Mouse (Mus musculus) midbrain, postnatal 0 days (tissue): ENCODE measurements at regions not wholly inside any gene's neighbourhood (a gene's known extent, or its start where the extent isn't known, plus 50 kb on each side); places are given as distances from the start of the nearest gene placed in this dataset.
A peak's percentile ranks its signal among the peaks of the same experiment; 100 is the strongest.

Experiments used
- ATAC-seq: fragments of 200-750 bp; cut with Nextera tagmentation; 2 replicates; pipeline ENCODE4 v1.8.0; 2017; ENCODE audit warnings: moderate number of reproducible peaks, mild to moderate bottlenecking, moderate TSS enrichment, moderate library complexity; ENCODE audit not compliant: low FRiP score
- DNase-seq: peaks from one replicate; pipeline ENCODE4 v3.0.0-alpha.2; 2015; ENCODE audit warnings: low spot score
- H3K27ac ChIP-seq: fragments of 300-500 bp; sonication (generic); 2 replicates; pipeline ENCODE4 v1.5.1; 2014; ENCODE audit warnings: low read depth, mild to moderate bottlenecking, low read length, mixed read lengths
- H3K27me3 ChIP-seq: fragments of 300-500 bp; sonication (generic); 2 replicates; pipeline ENCODE4 v1.6.1; 2014; ENCODE audit warnings: low read length, control low read depth, mixed read lengths; ENCODE audit not compliant: insufficient read depth
- H3K36me3 ChIP-seq: fragments of 300-500 bp; sonication (generic); 2 replicates; pipeline ENCODE4 v1.6.1; 2014; ENCODE audit warnings: low read length, control low read depth, mixed read lengths; ENCODE audit not compliant: insufficient read depth
- H3K4me1 ChIP-seq: fragments of 300-500 bp; sonication (generic); 2 replicates; pipeline ENCODE4 v1.6.1; 2014; ENCODE audit warnings: mild to moderate bottlenecking, control low read depth, antibody characterized with exemption, low read length, mixed read lengths; ENCODE audit not compliant: insufficient read depth
- H3K4me2 ChIP-seq: fragments of 300-500 bp; sonication (generic); 2 replicates; pipeline ENCODE4 v1.6.1; 2014; ENCODE audit warnings: low read depth, mild to moderate bottlenecking, low read length, mixed read lengths; ENCODE audit not compliant: poor library complexity, severe bottlenecking
- H3K4me3 ChIP-seq: fragments of 300-500 bp; sonication (generic); 2 replicates; pipeline ENCODE4 v1.5.1; 2014; ENCODE audit warnings: low read depth, mild to moderate bottlenecking, low read length, moderate library complexity
- H3K9ac ChIP-seq: fragments of 300-500 bp; sonication (generic); replicated peaks from 2 replicates; pipeline ENCODE4 v1.6.1; 2014; ENCODE audit warnings: mild to moderate bottlenecking, low read length, moderate library complexity, mixed read lengths; ENCODE audit not compliant: poor library complexity, severe bottlenecking
- H3K9me3 ChIP-seq: fragments of 300-500 bp; sonication (generic); 2 replicates; pipeline ENCODE4 v1.6.1; 2016; ENCODE audit warnings: low read length, control low read depth
- CTCF ChIP-seq: IDR thresholded peaks from 2 replicates; pipeline ENCODE4 v1.5.1; 2016; ENCODE audit warnings: antibody characterized with exemption, mild to moderate bottlenecking
- WGBS: fragments of 180-500 bp; shearing (Covaris S2); extraction: QIAGEN DNeasy Blood & Tissue Kit; methylation state at CpG from one replicate; pipeline ENCODE4 v1.1.7; 2014; 5-methylcytosine and 5-hydroxymethylcytosine counted together

- Histone ChIP-seq H3K36me3 (no peaks in the 10 kb centered on the region), H3K27me3 (no peaks in the 10 kb centered on the region), H3K9me3 (no peaks in the 10 kb centered on the region), H3K4me2 (no peak overlapping the region), H3K4me3 (no peak overlapping the region), H3K4me1 (no peaks in the 10 kb centered on the region), H3K27ac (no peak overlapping the region), H3K9ac (no peak overlapping the region)
- DNase-seq, result no peak
- WGBS, result 57% methylated on average over 7 of the region's 7 CpGs
- TF ChIP-seq CTCF, result no peak
- no peak for ATAC-seq
Measured at GRCm38 (mm10) chr7:136765026-136765425, 129.4 kb upstream of the Mgmt start.

GRCm38 (mm10) chr7:136767231-136767630 lies 127.2 kb upstream of the Mgmt start:
- TF ChIP-seq CTCF, result no peak
- 70% methylated on average over 9 of the region's 9 CpGs for WGBS
- H3K9ac ChIP-seq, result no peak overlapping the region
- no peak for ATAC-seq
- no peak overlapping the region for H3K4me2 ChIP-seq
- H3K4me3 ChIP-seq, result no peak overlapping the region
- no peak overlapping the region for H3K27ac ChIP-seq
- H3K9me3 ChIP-seq, result no peaks in the 10 kb centered on the region
- DNase-seq, result peak; percentile 71
- no peaks in the 10 kb centered on the region for H3K4me1 ChIP-seq
- H3K36me3 ChIP-seq, result no peaks in the 10 kb centered on the region
- no peaks in the 10 kb centered on the region for H3K27me3 ChIP-seq

GRCm38 (mm10) chr7:136780708-136781107 lies 113.7 kb upstream of the Mgmt start:
- H3K9ac ChIP-seq, result no peak overlapping the region
- no peaks in the 10 kb centered on the region for H3K36me3 ChIP-seq
- no peak overlapping the region for H3K4me2 ChIP-seq
- TF ChIP-seq CTCF, result no peak
- no peaks in the 10 kb centered on the region for H3K9me3 ChIP-seq
- no peak overlapping the region for H3K27ac ChIP-seq
- no peaks in the 10 kb centered on the region for H3K27me3 ChIP-seq
- no peak overlapping the region for H3K4me3 ChIP-seq
- WGBS, result 90% methylated on average over 11 of the region's 11 CpGs
- no peaks in the 10 kb centered on the region for H3K4me1 ChIP-seq
- ATAC-seq, result no peak
- DNase-seq, result no peak

- no peak for TF ChIP-seq CTCF
- H3K27me3 ChIP-seq, result no peaks in the 10 kb centered on the region
- no peak overlapping the region for H3K27ac ChIP-seq
- ATAC-seq (no peak), DNase-seq (no peak)
- no peak overlapping the region for H3K4me2 ChIP-seq
- H3K4me3 ChIP-seq, result no peak overlapping the region
- no peaks in the 10 kb centered on the region for H3K36me3 ChIP-seq
- WGBS, result 91% methylated on average over 2 of the region's 2 CpGs
- no peak overlapping the region for H3K9ac ChIP-seq
- H3K4me1 ChIP-seq, result no peaks in the 10 kb centered on the region
- no peaks in the 10 kb centered on the region for H3K9me3 ChIP-seq
Measured at GRCm38 (mm10) chr7:136791162-136791561, 103.3 kb upstream of the Mgmt start.

- WGBS, result 76% methylated on average over 5 of the region's 5 CpGs
- Histone ChIP-seq H3K9ac (no peak overlapping the region), H3K4me1 (no peaks in the 10 kb centered on the region), H3K4me3 (no peak overlapping the region), H3K36me3 (no peaks in the 10 kb centered on the region), H3K9me3 (no peaks in the 10 kb centered on the region), H3K4me2 (no peak overlapping the region), H3K27ac (no peak overlapping the region), H3K27me3 (no peaks in the 10 kb centered on the region)
- DNase-seq (peak; percentile 37), ATAC-seq (no peak)
- TF ChIP-seq CTCF, result no peak
Measured at GRCm38 (mm10) chr7:136792131-136792530, 102.3 kb upstream of the Mgmt start.

DNA sequence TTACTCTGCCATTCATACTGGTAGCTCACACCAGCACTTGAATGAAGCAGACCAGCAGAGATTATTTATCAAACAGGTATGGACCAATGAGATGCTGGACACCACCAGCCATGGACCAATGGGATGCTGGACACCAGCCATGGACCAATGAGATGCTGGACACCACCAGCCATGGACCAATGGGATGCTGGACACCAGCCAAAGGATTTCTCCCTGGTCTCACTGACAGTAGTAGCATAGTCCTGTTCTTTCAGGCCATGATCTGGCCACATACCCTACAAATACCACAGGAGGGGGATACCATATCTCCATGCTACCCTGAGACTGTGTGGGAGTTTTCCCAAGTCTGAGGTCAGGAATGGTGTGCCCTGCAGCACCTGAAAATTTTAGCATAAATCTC lies 98.0 kb upstream of the Mgmt start:
- Histone ChIP-seq H3K9ac (no peak overlapping the region), H3K4me2 (no peak overlapping the region), H3K9me3 (no peaks in the 10 kb centered on the region), H3K4me3 (no peak overlapping the region), H3K4me1 (no peaks in the 10 kb centered on the region), H3K27ac (no peak overlapping the region), H3K27me3 (no peaks in the 10 kb centered on the region), H3K36me3 (no peaks in the 10 kb centered on the region)
- ATAC-seq (no peak), DNase-seq (no peak)
- no peak for TF ChIP-seq CTCF
